Mouse (Mus musculus): ENCODE results near the gene Abcb9. TPM values are rescaled to one million over a fixed set of nuclear protein-coding genes. Genes with fewer than 3 reads are reported as not detected.

The Abcb9 gene
- polyA plus RNA-seq, 1 experiment from 2014 or later = 0.54 TPM

DNA sequence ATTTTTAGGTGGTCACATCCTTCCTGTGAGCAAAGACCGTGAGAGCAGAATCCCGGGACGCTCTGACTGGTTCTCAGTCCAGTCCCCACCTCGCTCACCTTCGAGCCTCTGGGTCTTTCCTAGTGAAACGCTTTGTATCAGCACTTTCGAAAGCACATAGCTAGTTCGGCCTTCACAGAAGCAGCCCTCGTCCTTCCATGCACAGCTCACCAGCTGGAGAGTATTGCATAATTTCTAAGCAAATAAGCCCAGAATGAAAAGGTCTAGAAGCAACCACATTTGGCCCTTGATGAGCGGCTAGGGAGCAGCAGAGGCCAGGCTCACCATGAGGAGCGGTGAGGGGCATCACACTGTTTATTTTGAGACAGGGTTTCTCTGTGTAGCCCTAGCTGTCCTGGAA is 74.5 kb downstream of the Abcb9 start:
- Histone ChIP-seq H3K4me1 (peaks cover 96% of the 10 kb centered on the region), H3K27ac (replicated peaks) (no peak overlapping the region; the same call in 1 of the 2 replicates), H3K27me3 (ENCODE audit: low read depth, poor library complexity, severe bottlenecking) (no peaks in the 10 kb centered on the region), H3K4me3 (no peak overlapping the region), H3K36me3 (peaks cover 52% of the 10 kb centered on the region), H3K9me3 (replicated peaks) (no peaks in the 10 kb centered on the region)
- DNase-seq (ENCODE audit: low spot score) = no peak
- WGBS = 91% methylated on average over 11 of the region's 11 CpGs

GRCm38 (mm10) chr5:124019348-124020216 is 76.0 kb downstream of the Abcb9 start:
- no peaks in the 10 kb centered on the region for H3K9me3 ChIP-seq (replicated peaks)
- H3K4me3 ChIP-seq = no peak overlapping the region
- DNase-seq (ENCODE audit: low spot score) = no peak
- H3K27me3 ChIP-seq (ENCODE audit: low read depth, poor library complexity, severe bottlenecking) = no peaks in the 10 kb centered on the region
- peaks cover 96% of the 10 kb centered on the region for H3K4me1 ChIP-seq
- peaks cover 48% of the 10 kb centered on the region for H3K36me3 ChIP-seq
- WGBS = 75% methylated on average over 12 of the region's 12 CpGs
- 0 out of 2 replicates have a peak overlapping the region, but pooled peaks have one; percentile 56 for H3K27ac ChIP-seq (replicated peaks)

- no peak for DNase-seq (ENCODE audit: low spot score)
- H3K4me3 ChIP-seq = no peak overlapping the region
- no peaks in the 10 kb centered on the region for H3K9me3 ChIP-seq (replicated peaks)
- peaks cover 48% of the 10 kb centered on the region for H3K36me3 ChIP-seq
- peaks cover 96% of the 10 kb centered on the region for H3K4me1 ChIP-seq
- 90% methylated on average over 9 of the region's 9 CpGs for WGBS
- no peaks in the 10 kb centered on the region for H3K27me3 ChIP-seq (ENCODE audit: low read depth, poor library complexity, severe bottlenecking)
- H3K27ac ChIP-seq (replicated peaks) = no peak overlapping the region
Observed at GRCm38 (mm10) chr5:124018651-124019050, 76.9 kb downstream of the Abcb9 start.

DNA sequence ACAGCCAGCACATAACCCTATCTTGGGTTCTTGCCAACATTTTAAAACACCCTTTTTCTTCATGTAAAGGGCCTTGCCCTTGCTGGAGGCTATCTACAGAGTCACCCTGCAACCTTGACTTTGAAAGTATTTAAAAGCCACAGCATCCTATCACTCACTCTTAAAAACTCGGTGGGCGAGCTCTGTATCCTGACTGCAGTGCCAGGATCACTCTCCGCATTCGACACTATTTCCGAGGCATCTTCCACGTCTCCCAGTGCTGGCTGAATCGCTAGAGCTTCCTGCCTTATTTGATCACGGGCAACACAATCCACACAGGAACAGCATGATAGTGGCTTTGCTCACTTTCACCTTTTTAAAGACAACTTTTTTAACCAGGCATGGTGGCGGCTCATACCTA is 77.7 kb downstream of the Abcb9 start:
- Histone ChIP-seq H3K4me3 (no peak overlapping the region), H3K27me3 (ENCODE audit: low read depth, poor library complexity, severe bottlenecking) (no peaks in the 10 kb centered on the region), H3K36me3 (peaks cover 44% of the 10 kb centered on the region), H3K9me3 (replicated peaks) (no peaks in the 10 kb centered on the region), H3K27ac (replicated peaks) (peak overlapping the region; percentile 52; the same call in 1 of the 2 replicates), H3K4me1 (peaks cover 96% of the 10 kb centered on the region)
- 92% methylated on average over 9 of the region's 9 CpGs for WGBS
- no peak for DNase-seq (ENCODE audit: low spot score)

DNA sequence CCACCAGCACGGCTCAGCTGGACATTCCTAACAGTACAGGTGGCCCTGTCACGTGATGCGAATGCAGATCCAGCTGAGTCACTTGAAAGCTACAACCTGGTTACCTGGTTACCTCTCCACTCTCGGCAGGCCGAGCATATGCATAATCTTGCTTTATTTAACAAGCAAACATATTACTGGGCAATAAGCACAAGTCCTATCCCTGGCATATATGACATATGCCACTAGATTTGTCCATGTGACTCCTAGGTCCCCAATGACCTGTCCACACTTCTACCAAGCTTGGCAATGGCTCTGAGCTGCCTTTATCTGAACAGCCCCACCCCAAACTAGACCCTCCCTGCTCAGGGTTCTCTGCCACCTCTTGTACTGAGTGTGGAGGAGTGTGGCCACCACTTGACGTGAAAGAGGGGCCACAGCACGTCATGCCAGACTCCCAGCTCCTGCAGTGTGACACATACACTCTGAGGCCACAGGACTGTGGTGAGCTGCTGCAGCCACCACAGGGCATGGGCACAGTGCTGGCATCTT is 79.2 kb downstream of the Abcb9 start:
- no peak overlapping the region for H3K4me3 ChIP-seq
- 89% methylated on average over 7 of the region's 7 CpGs for WGBS
- no peaks in the 10 kb centered on the region for H3K27me3 ChIP-seq (ENCODE audit: low read depth, poor library complexity, severe bottlenecking)
- H3K36me3 ChIP-seq = peaks cover 29% of the 10 kb centered on the region
- H3K9me3 ChIP-seq (replicated peaks) = no peaks in the 10 kb centered on the region
- H3K4me1 ChIP-seq = peaks cover 97% of the 10 kb centered on the region
- no peak for DNase-seq (ENCODE audit: low spot score)
- peak overlapping the region; percentile 42; the same call in 1 of the 2 replicates for H3K27ac ChIP-seq (replicated peaks)

DNA sequence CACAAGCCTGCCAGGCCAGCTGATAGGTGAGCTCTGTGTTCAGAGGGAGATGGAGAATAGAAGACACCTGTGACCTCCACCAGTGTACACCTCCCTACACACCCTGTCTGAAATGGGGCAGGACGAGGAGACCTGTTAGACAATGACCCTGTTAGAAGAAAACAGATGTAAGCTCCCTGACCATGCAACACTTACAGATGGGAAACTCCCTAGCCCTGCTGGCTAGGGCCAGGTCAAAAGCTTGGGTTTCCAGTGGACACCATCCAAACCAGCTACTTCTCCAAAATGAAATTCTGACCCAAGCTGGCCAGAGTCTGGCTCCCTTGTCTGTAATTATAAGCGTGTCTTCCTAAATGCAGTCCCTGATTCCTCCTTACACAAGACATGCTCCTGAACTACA is 79.9 kb downstream of the Abcb9 start:
- H3K27me3 ChIP-seq (ENCODE audit: low read depth, poor library complexity, severe bottlenecking) = no peaks in the 10 kb centered on the region
- H3K4me1 ChIP-seq = peaks cover 98% of the 10 kb centered on the region
- DNase-seq (ENCODE audit: low spot score) = no peak
- peaks cover 25% of the 10 kb centered on the region for H3K36me3 ChIP-seq
- WGBS = 77% methylated on average over 2 of the region's 2 CpGs
- no peak overlapping the region for H3K27ac ChIP-seq (replicated peaks)
- H3K4me3 ChIP-seq = no peak overlapping the region
- H3K9me3 ChIP-seq (replicated peaks) = no peaks in the 10 kb centered on the region

DNA sequence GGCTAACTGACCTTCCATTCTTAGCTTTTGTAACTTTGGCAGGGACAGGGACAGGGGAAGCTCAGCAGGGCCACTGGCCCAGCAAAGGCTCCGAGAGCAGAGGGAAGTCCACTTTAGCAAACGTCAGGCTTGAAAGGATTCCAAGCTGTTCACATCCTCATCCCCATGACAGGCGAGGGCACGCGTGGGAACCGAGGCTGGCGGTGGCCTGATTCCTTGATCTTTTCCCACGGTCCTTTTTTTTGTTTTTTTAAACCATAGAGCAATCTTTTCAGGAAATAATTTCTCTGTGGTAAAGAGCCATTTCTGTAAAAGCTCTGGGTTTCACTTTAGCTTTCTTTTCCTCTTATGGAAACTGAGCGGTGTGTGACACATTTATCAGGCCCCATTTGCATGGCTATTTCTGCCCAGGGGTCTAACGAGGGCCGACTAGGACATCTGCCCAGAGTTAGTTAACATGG is 80.8 kb downstream of the Abcb9 start:
- H3K4me1 ChIP-seq = peaks cover 100% of the 10 kb centered on the region
- H3K4me3 ChIP-seq = peak overlapping the region; percentile 18; the same call in 1 of the 2 replicates
- H3K9me3 ChIP-seq (replicated peaks) = no peaks in the 10 kb centered on the region
- 33% methylated on average over 11 of the region's 11 CpGs for WGBS
- peaks cover 30% of the 10 kb centered on the region for H3K36me3 ChIP-seq
- H3K27ac ChIP-seq (replicated peaks) = peak overlapping the region; percentile 69
- H3K27me3 ChIP-seq (ENCODE audit: low read depth, poor library complexity, severe bottlenecking) = no peaks in the 10 kb centered on the region
- no peak for DNase-seq (ENCODE audit: low spot score)

DNA sequence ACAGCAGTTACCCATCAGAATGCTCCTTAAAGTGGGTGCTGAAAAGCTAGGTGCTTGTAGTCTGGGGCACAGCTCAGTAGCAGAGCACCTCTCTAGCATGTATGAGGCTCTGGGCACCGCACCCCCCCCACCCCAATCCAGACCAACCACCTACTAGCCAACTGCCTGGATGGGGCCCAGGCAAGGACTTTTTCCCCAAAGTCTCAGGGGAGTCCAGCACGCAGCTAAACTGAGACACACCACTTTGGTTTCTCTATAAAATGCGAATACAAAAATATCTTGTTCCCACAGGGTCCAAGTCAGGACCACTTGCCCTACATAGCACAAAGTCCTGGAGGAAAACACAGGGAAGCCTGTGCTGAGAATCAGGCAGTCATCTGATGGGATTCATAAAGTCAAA is 81.4 kb downstream of the Abcb9 start:
- peak overlapping the region; percentile 69; the same call in 1 of the 2 replicates for H3K27ac ChIP-seq (replicated peaks)
- H3K36me3 ChIP-seq = peaks cover 34% of the 10 kb centered on the region
- peaks cover 98% of the 10 kb centered on the region for H3K4me1 ChIP-seq
- no peaks in the 10 kb centered on the region for H3K27me3 ChIP-seq (ENCODE audit: low read depth, poor library complexity, severe bottlenecking)
- WGBS = 83% methylated on average over 3 of the region's 3 CpGs
- no peak for DNase-seq (ENCODE audit: low spot score)
- no peak overlapping the region for H3K4me3 ChIP-seq
- H3K9me3 ChIP-seq (replicated peaks) = no peaks in the 10 kb centered on the region

- Histone ChIP-seq H3K27ac (replicated peaks) (peak overlapping the region; percentile 83; the same call in 1 of the 2 replicates), H3K9me3 (replicated peaks) (no peaks in the 10 kb centered on the region), H3K4me1 (peaks cover 93% of the 10 kb centered on the region), H3K36me3 (peaks cover 37% of the 10 kb centered on the region), H3K4me3 (no peak overlapping the region), H3K27me3 (ENCODE audit: low read depth, poor library complexity, severe bottlenecking) (no peaks in the 10 kb centered on the region)
- 89% methylated on average over 16 of the region's 16 CpGs for WGBS
- no peak for DNase-seq (ENCODE audit: low spot score)
Observed at GRCm38 (mm10) chr5:124013747-124014146, 81.9 kb downstream of the Abcb9 start.

DNA sequence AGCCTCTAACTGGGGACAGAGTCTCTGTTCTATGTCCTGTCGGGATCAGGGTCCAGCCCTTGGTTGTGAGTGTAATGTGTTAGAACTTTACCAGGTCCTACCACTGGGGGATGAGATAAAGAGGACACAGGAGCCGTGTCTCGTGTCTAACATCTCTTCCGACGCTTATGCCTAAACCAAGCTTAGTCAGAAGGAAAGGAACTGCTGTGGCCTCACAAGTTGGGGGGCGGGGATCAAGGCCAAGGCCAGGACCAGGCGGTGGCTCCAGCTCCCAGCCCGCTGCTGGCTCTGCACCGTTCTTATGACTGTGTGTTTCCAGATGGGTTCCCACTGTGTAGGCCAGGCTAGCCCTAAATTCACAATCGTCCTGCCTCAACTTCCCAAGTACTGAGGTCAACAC is 82.7 kb downstream of the Abcb9 start:
- peaks cover 85% of the 10 kb centered on the region for H3K4me1 ChIP-seq
- peaks cover 41% of the 10 kb centered on the region for H3K36me3 ChIP-seq
- H3K4me3 ChIP-seq = no peak overlapping the region; the same call in 1 of the 2 replicates
- no peak for DNase-seq (ENCODE audit: low spot score)
- H3K27me3 ChIP-seq (ENCODE audit: low read depth, poor library complexity, severe bottlenecking) = no peaks in the 10 kb centered on the region
- 84% methylated on average over 10 of the region's 10 CpGs for WGBS
- H3K27ac ChIP-seq (replicated peaks) = peak overlapping the region; percentile 83
- H3K9me3 ChIP-seq (replicated peaks) = no peaks in the 10 kb centered on the region

- H3K27me3 ChIP-seq (ENCODE audit: low read depth, poor library complexity, severe bottlenecking) = no peaks in the 10 kb centered on the region
- H3K4me3 ChIP-seq = peak overlapping the region; percentile 32; the same call in 1 of the 2 replicates
- H3K36me3 ChIP-seq = peaks cover 48% of the 10 kb centered on the region
- H3K9me3 ChIP-seq (replicated peaks) = no peaks in the 10 kb centered on the region
- H3K27ac ChIP-seq (replicated peaks) = peak overlapping the region; percentile 83
- H3K4me1 ChIP-seq = peaks cover 75% of the 10 kb centered on the region
- WGBS = 27% methylated on average over 8 of the region's 8 CpGs
- DNase-seq (ENCODE audit: low spot score) = no peak
Observed at GRCm38 (mm10) chr5:124011927-124012326, 83.7 kb downstream of the Abcb9 start.
